Comparison of ENCODE assay signal across 26 mouse cellular contexts in genomic region chr1:131059411-131059810, GRCm38 (mm10). TPM values are rescaled to one million over a fixed set of nuclear protein-coding genes. Genes with fewer than 3 reads are reported as not detected.
DNase-seq lines count a peak whose midpoint lies in the region; ATAC-seq and TF ChIP-seq lines count a peak whose summit lies in the region.
"Had no signal": no experiment of that assay in that cellular context is flagged by ENCODE, and none has a peak within 500 bp of the region (broad histone marks: within the 10 kb centered on the region; RNA-seq: fewer than 3 reads in every experiment).

No protein-coding gene starts in this region.

- 57% methylated on average over 1 of the region's 1 CpGs for WGBS in forebrain, embryonic 16.5 days
- 75% methylated on average over 1 of the region's 1 CpGs for WGBS in forebrain, embryonic 11.5 days
- WGBS in heart, embryonic 15.5 days = 33% methylated on average over 1 of the region's 1 CpGs
- 31% methylated on average over 1 of the region's 1 CpGs for WGBS in stomach, postnatal 0 days

- H3K9me3 ChIP-seq in forebrain, embryonic 16.5 days (ENCODE audit: control insufficient read depth, low read length) = no peaks in the 10 kb centered on the region
- no peaks in the 10 kb centered on the region for H3K9me3 ChIP-seq in forebrain, embryonic 11.5 days (ENCODE audit: control insufficient read depth, low read length)
- no peaks in the 10 kb centered on the region for H3K9me3 ChIP-seq in heart, embryonic 15.5 days (replicated peaks)
- H3K9me3 ChIP-seq in megakaryocyte, embryonic 14.5 days = no peaks in the 10 kb centered on the region
- no peaks in the 10 kb centered on the region for H3K9me3 ChIP-seq in stomach, postnatal 0 days (ENCODE audit: control insufficient read depth, low read length)
- H3K9me3 ChIP-seq: embryonic facial prominence, embryonic 12.5 days; limb, embryonic 15.5 days had no signal

- H3K4me1 ChIP-seq in forebrain, embryonic 16.5 days (replicated peaks; ENCODE audit: control insufficient read depth, insufficient read depth, low read length) = peaks cover 27% of the 10 kb centered on the region
- peaks cover 11% of the 10 kb centered on the region; the same call in 1 of the 2 replicates for H3K4me1 ChIP-seq in forebrain, embryonic 11.5 days (replicated peaks; ENCODE audit: control insufficient read depth, insufficient read depth, low read length)
- peaks cover 65% of the 10 kb centered on the region for H3K4me1 ChIP-seq in heart, embryonic 15.5 days (replicated peaks)
- peaks cover 75% of the 10 kb centered on the region for H3K4me1 ChIP-seq in megakaryocyte, embryonic 14.5 days
- no peaks in the 10 kb centered on the region for H3K4me1 ChIP-seq in stomach, postnatal 0 days (replicated peaks; ENCODE audit: control insufficient read depth, insufficient read depth)

- 0 out of 2 replicates have a peak overlapping the region, but pooled peaks have one; percentile 7 for H3K9ac ChIP-seq in forebrain, embryonic 16.5 days (replicated peaks; ENCODE audit: low read depth, low read length)
- H3K9ac ChIP-seq in forebrain, embryonic 11.5 days (ENCODE audit: low read length) = no peak overlapping the region
- H3K9ac ChIP-seq in heart, embryonic 15.5 days = peak overlapping the region; percentile 10; the same call in 1 of the 2 replicates
- 0 out of 2 replicates have a peak overlapping the region, but pooled peaks have one; percentile 18 for H3K9ac ChIP-seq in stomach, postnatal 0 days (ENCODE audit: low read length)
- H3K9ac ChIP-seq: embryonic facial prominence, embryonic 12.5 days; limb, embryonic 15.5 days had no signal

- peaks cover 19% of the 10 kb centered on the region for H3K36me3 ChIP-seq in forebrain, embryonic 16.5 days (ENCODE audit: control insufficient read depth, insufficient read depth)
- peaks cover 5% of the 10 kb centered on the region; the same call in 1 of the 2 replicates for H3K36me3 ChIP-seq in forebrain, embryonic 11.5 days (ENCODE audit: control insufficient read depth, insufficient read depth, low read length)
- H3K36me3 ChIP-seq in heart, embryonic 15.5 days = peaks cover 38% of the 10 kb centered on the region
- peaks cover 80% of the 10 kb centered on the region for H3K36me3 ChIP-seq in megakaryocyte, embryonic 14.5 days (replicated peaks; ENCODE audit: low read length)
- H3K36me3 ChIP-seq in stomach, postnatal 0 days (ENCODE audit: control insufficient read depth, insufficient read depth, low read length) = peaks cover 22% of the 10 kb centered on the region

- H3K4me3 ChIP-seq in forebrain, embryonic 16.5 days (replicated peaks; ENCODE audit: low read length) = no peak overlapping the region
- H3K4me3 ChIP-seq in forebrain, embryonic 11.5 days (ENCODE audit: low read depth, low read length) = no peak overlapping the region
- no peak overlapping the region for H3K4me3 ChIP-seq in heart, embryonic 15.5 days
- peak overlapping the region; percentile 35 for H3K4me3 ChIP-seq in megakaryocyte, embryonic 14.5 days (replicated peaks)
- H3K4me3 ChIP-seq in stomach, postnatal 0 days (ENCODE audit: low read depth, low read length) = no peak overlapping the region
- H3K4me3 ChIP-seq: embryonic facial prominence, embryonic 12.5 days; limb, embryonic 15.5 days had no signal

- no peak for ATAC-seq in forebrain, embryonic 16.5 days
- ATAC-seq in forebrain, embryonic 11.5 days (replicated peaks; ENCODE audit: low FRiP score) = no peak
- ATAC-seq in heart, embryonic 15.5 days (replicated peaks; ENCODE audit: insufficient number of reproducible peaks, insufficient read depth, low FRiP score, low read depth) = no peak
- no peak for ATAC-seq in megakaryocyte, adult 5-6 weeks (ENCODE audit: poor library complexity, severe bottlenecking)
- ATAC-seq in stomach, postnatal 0 days (ENCODE audit: low FRiP score, low TSS enrichment) = no peak

- DNase-seq in forebrain, embryonic 11.5 days (ENCODE audit: low spot score) = no peak
- no peak for DNase-seq in heart, adult 8-10 months (ENCODE audit: low spot score)
- no peak for DNase-seq in stomach, postnatal 0 days (ENCODE audit: low spot score)
- DNase-seq: adrenal gland, postnatal 14 days; cerebellum, adult 9-11 months; gastrocnemius, postnatal 36 days; heart, postnatal 10 days; kidney, adult 2 months; right cerebral cortex, postnatal 25 days; thymus, adult 18-20 months; thymus, postnatal 4 days had no signal

- no peak for TF ChIP-seq CTCF in stomach, postnatal 0 days (IDR thresholded peaks at IDR 0.05; ENCODE audit: low read depth)

- no peak overlapping the region for H3K4me2 ChIP-seq in forebrain, embryonic 16.5 days (ENCODE audit: low read length)
- H3K4me2 ChIP-seq in forebrain, embryonic 11.5 days (ENCODE audit: low read depth, low read length, severe bottlenecking) = no peak overlapping the region
- H3K4me2 ChIP-seq in heart, embryonic 15.5 days = no peak overlapping the region
- H3K4me2 ChIP-seq in stomach, postnatal 0 days (replicated peaks; ENCODE audit: low read depth) = no peak overlapping the region
- H3K4me2 ChIP-seq: embryonic facial prominence, embryonic 12.5 days; limb, embryonic 15.5 days; midbrain, embryonic 11.5 days had no signal

- no peak overlapping the region for H3K27ac ChIP-seq in forebrain, embryonic 16.5 days (ENCODE audit: low read length)
- no peak overlapping the region for H3K27ac ChIP-seq in forebrain, embryonic 11.5 days (ENCODE audit: low read depth, low read length)
- 0 out of 2 replicates have a peak overlapping the region, but pooled peaks have one; percentile 2 for H3K27ac ChIP-seq in heart, embryonic 15.5 days
- no peak overlapping the region for H3K27ac ChIP-seq in stomach, postnatal 0 days (replicated peaks)
- H3K27ac ChIP-seq: embryonic facial prominence, embryonic 12.5 days; limb, embryonic 15.5 days had no signal

- TF ChIP-seq EP300 in stomach, postnatal 0 days (optimal IDR thresholded peaks at IDR 0.05) = no peak

- H3K27me3 ChIP-seq in forebrain, embryonic 16.5 days (replicated peaks; ENCODE audit: control insufficient read depth, insufficient read depth, low read length) = no peaks in the 10 kb centered on the region
- no peaks in the 10 kb centered on the region for H3K27me3 ChIP-seq in forebrain, embryonic 11.5 days (ENCODE audit: control insufficient read depth, insufficient read depth, low read length)
- H3K27me3 ChIP-seq in heart, embryonic 15.5 days = no peaks in the 10 kb centered on the region
- H3K27me3 ChIP-seq in megakaryocyte, embryonic 14.5 days (replicated peaks) = no peaks in the 10 kb centered on the region
- H3K27me3 ChIP-seq in stomach, postnatal 0 days (ENCODE audit: control insufficient read depth, insufficient read depth, low read length) = no peaks in the 10 kb centered on the region
- H3K27me3 ChIP-seq: CH12.LX; embryonic facial prominence, embryonic 12.5 days; limb, embryonic 15.5 days had no signal

RNA-seq across cellular contexts. Expression of gene Mapkapk2, which starts 38.2 kb away (rescaled TPM):
- 19.9 and 23.0 TPM in 2 replicates for polyA plus RNA-seq in forebrain, embryonic 16.5 days (2015; fragmentation: Nextera tagmentation; extraction: Ambion mirVana)
- polyA plus RNA-seq in forebrain, embryonic 11.5 days (2014; fragmentation: Nextera tagmentation; extraction: Ambion mirVana) = 52.3 and 57.8 TPM in 2 replicates
- 57.5 and 69.4 TPM in 2 replicates for polyA plus RNA-seq in heart, embryonic 15.5 days (2015; fragmentation: Nextera tagmentation; extraction: Ambion mirVana)
- total RNA-seq in heart, adult 8-10 months (2022) = 100 to 1,000 TPM; 303 to 326 (median 315) TPM
- 178 and 286 TPM in 2 replicates for polyA plus RNA-seq in megakaryocyte, embryonic 14.5 days (2012; ENCODE audit: insufficient read depth, low replicate concordance)
- 210 and 215 TPM in 2 replicates for total RNA-seq in megakaryocyte, adult 5-6 weeks (2015)
- total RNA-seq in megakaryocyte, adult 5-6 weeks (2017) = 210 and 216 TPM in 2 replicates
- 34.6 and 35.4 TPM in 2 replicates for polyA plus RNA-seq in stomach, postnatal 0 days (2015; fragmentation: Nextera tagmentation; extraction: Ambion mirVana)

RNA-seq across cellular contexts. Expression of gene Il10, which starts 39.8 kb away (rescaled TPM):
- polyA plus RNA-seq in forebrain, embryonic 16.5 days (2015; fragmentation: Nextera tagmentation; extraction: Ambion mirVana) = 0.16 TPM in 1 of 2 replicates, not detected in the other
- not detected in 2 replicates for polyA plus RNA-seq in forebrain, embryonic 11.5 days (2014; fragmentation: Nextera tagmentation; extraction: Ambion mirVana)
- 0.42 TPM in 1 of 2 replicates, not detected in the other for polyA plus RNA-seq in heart, embryonic 15.5 days (2015; fragmentation: Nextera tagmentation; extraction: Ambion mirVana)
- total RNA-seq in heart, adult 8-10 months (2022) = not detected
- not detected in 2 replicates for polyA plus RNA-seq in megakaryocyte, embryonic 14.5 days (2012; ENCODE audit: insufficient read depth, low replicate concordance)
- total RNA-seq in megakaryocyte, adult 5-6 weeks (2015) = not detected in 2 replicates
- total RNA-seq in megakaryocyte, adult 5-6 weeks (2017) = 0.49 TPM in 1 of 2 replicates, not detected in the other
- polyA plus RNA-seq in stomach, postnatal 0 days (2015; fragmentation: Nextera tagmentation; extraction: Ambion mirVana) = not detected in 2 replicates
- total RNA-seq: adrenal gland, postnatal 14 days; gastrocnemius, postnatal 36 days; heart, postnatal 10 days; layer of hippocampus, adult 8-10 months; left cerebral cortex, adult 18-20 months; left cerebral cortex, postnatal 36 days; MEL had no signal
- polyA plus RNA-seq: brain, embryonic 14.5 days; cortical plate, adult 2 months; embryonic facial prominence, embryonic 12.5 days; kidney, adult 2 months; limb, embryonic 15.5 days; liver, embryonic 16.5 days; midbrain, embryonic 11.5 days had no signal
